Comparison of ENCODE assay signal across 8 mouse cellular contexts in the genomic region with DNA sequence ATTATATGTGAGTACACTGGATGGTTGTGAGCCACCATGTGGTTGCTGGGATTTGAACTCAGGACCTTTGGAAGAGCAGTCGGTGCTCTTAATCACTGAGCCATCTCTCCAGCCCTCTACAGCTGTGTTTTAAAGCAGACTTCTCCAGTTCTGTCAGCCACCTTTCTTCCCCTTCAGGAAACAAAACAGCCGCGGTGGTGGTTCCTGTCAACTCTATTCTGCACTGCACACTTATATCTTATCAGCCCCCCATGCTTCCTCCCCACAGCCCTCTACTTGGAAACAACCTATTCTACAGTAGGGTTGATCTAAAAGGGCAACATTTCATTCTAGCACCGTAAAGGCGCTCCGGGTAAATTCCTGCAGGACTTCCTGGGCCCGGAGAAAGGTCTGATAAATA. TPM values are rescaled to one million over a fixed set of nuclear protein-coding genes. Genes with fewer than 3 reads are reported as not detected.
DNase-seq lines count a peak whose midpoint lies in the region; ATAC-seq and TF ChIP-seq lines count a peak whose summit lies in the region.

No protein-coding gene starts in this region.

- H3K36me3 ChIP-seq in kidney, postnatal 0 days (ENCODE audit: insufficient read depth, low read length): no peaks in the 10 kb centered on the region
- no peaks in the 10 kb centered on the region for H3K36me3 ChIP-seq in embryonic facial prominence, embryonic 12.5 days
- no peaks in the 10 kb centered on the region for H3K36me3 ChIP-seq in intestine, postnatal 0 days (ENCODE audit: control insufficient read depth, insufficient read depth)
- no peaks in the 10 kb centered on the region for H3K36me3 ChIP-seq in neural tube, embryonic 12.5 days

- DNase-seq in kidney, postnatal 0 days (ENCODE audit: low spot score): no peak
- DNase-seq in kidney, adult 9 months: no peak
- no peak for DNase-seq in left cerebral cortex, postnatal 14 days (ENCODE audit: low spot score in 2 of 2)
- DNase-seq in adrenal gland, postnatal 4 days (ENCODE audit: low spot score in 2 of 2): no peak
- no peak for DNase-seq in left cerebral cortex, adult 8-10 months (ENCODE audit: low spot score in 2 of 2)

- no peak for TF ChIP-seq CTCF in kidney, postnatal 0 days (IDR thresholded peaks at IDR 0.05; ENCODE audit: low read depth)
- no peak for TF ChIP-seq CTCF in intestine, postnatal 0 days (IDR thresholded peaks at IDR 0.05; ENCODE audit: low read depth)

- no peaks in the 10 kb centered on the region for H3K9me3 ChIP-seq in kidney, postnatal 0 days (replicated peaks; ENCODE audit: low read length)
- H3K9me3 ChIP-seq in embryonic facial prominence, embryonic 12.5 days: 0 out of 2 replicates have a peak, but pooled peaks cover 4% of the 10 kb centered on the region
- H3K9me3 ChIP-seq in intestine, postnatal 0 days (ENCODE audit: control insufficient read depth): no peaks in the 10 kb centered on the region
- no peaks in the 10 kb centered on the region for H3K9me3 ChIP-seq in neural tube, embryonic 12.5 days

- peak overlapping the region; percentile 67 for H3K4me2 ChIP-seq in kidney, postnatal 0 days (ENCODE audit: low read length)
- H3K4me2 ChIP-seq in embryonic facial prominence, embryonic 12.5 days (replicated peaks): peak overlapping the region; percentile 53
- H3K4me2 ChIP-seq in intestine, postnatal 0 days (replicated peaks; ENCODE audit: low read depth): peak overlapping the region; percentile 60
- H3K4me2 ChIP-seq in neural tube, embryonic 12.5 days (replicated peaks): peak overlapping the region; percentile 62

- no peaks in the 10 kb centered on the region for H3K4me1 ChIP-seq in kidney, postnatal 0 days (replicated peaks; ENCODE audit: insufficient read depth, low read length)
- no peaks in the 10 kb centered on the region for H3K4me1 ChIP-seq in embryonic facial prominence, embryonic 12.5 days
- no peaks in the 10 kb centered on the region for H3K4me1 ChIP-seq in intestine, postnatal 0 days (replicated peaks; ENCODE audit: control insufficient read depth, insufficient read depth, low read length)
- H3K4me1 ChIP-seq in neural tube, embryonic 12.5 days: no peaks in the 10 kb centered on the region

- H3K4me3 ChIP-seq in kidney, postnatal 0 days (replicated peaks; ENCODE audit: low read depth, low read length): peak overlapping the region; percentile 59
- H3K4me3 ChIP-seq in embryonic facial prominence, embryonic 12.5 days: peak overlapping the region; percentile 55
- peak overlapping the region; percentile 51 for H3K4me3 ChIP-seq in intestine, postnatal 0 days (ENCODE audit: low read depth, low read length)
- H3K4me3 ChIP-seq in neural tube, embryonic 12.5 days: peak overlapping the region; percentile 48; the same call in 1 of the 2 replicates

- H3K27me3 ChIP-seq in kidney, postnatal 0 days (ENCODE audit: insufficient read depth, low read length): no peaks in the 10 kb centered on the region
- no peaks in the 10 kb centered on the region for H3K27me3 ChIP-seq in embryonic facial prominence, embryonic 12.5 days
- H3K27me3 ChIP-seq in intestine, postnatal 0 days (replicated peaks; ENCODE audit: control insufficient read depth, insufficient read depth, low read length): no peaks in the 10 kb centered on the region
- peaks cover 5% of the 10 kb centered on the region; the same call in 1 of the 2 replicates for H3K27me3 ChIP-seq in neural tube, embryonic 12.5 days (replicated peaks)

- 57% methylated on average over 7 of the region's 7 CpGs for WGBS in kidney, postnatal 0 days
- WGBS in embryonic facial prominence, embryonic 12.5 days: 65% methylated on average over 7 of the region's 7 CpGs
- 45% methylated on average over 7 of the region's 7 CpGs for WGBS in intestine, postnatal 0 days
- 68% methylated on average over 7 of the region's 7 CpGs for WGBS in neural tube, embryonic 12.5 days

- ATAC-seq in kidney, postnatal 0 days (replicated peaks; ENCODE audit: low FRiP score, low read depth): no peak
- ATAC-seq in embryonic facial prominence, embryonic 12.5 days (ENCODE audit: insufficient number of reproducible peaks, insufficient read depth, low FRiP score, low TSS enrichment): no peak
- no peak for ATAC-seq in intestine, postnatal 0 days
- ATAC-seq in neural tube, embryonic 12.5 days (ENCODE audit: low FRiP score, low read depth): no peak

- peak overlapping the region; percentile 63; the same call in 1 of the 2 replicates for H3K27ac ChIP-seq in kidney, postnatal 0 days
- no peak overlapping the region for H3K27ac ChIP-seq in embryonic facial prominence, embryonic 12.5 days
- H3K27ac ChIP-seq in intestine, postnatal 0 days (ENCODE audit: low read depth, low read length): 0 out of 2 replicates have a peak overlapping the region, but pooled peaks have one; percentile 10
- no peak overlapping the region for H3K27ac ChIP-seq in neural tube, embryonic 12.5 days

- intact Hi-C loops in left cerebral cortex, postnatal 14 days (cut with DNase I): no loop called here

- no peak overlapping the region for H3K9ac ChIP-seq in kidney, postnatal 0 days (ENCODE audit: low read depth, low read length)
- no peak overlapping the region for H3K9ac ChIP-seq in embryonic facial prominence, embryonic 12.5 days
- H3K9ac ChIP-seq in intestine, postnatal 0 days (ENCODE audit: low read depth, low read length): peak overlapping the region; percentile 46; the same call in 1 of the 2 replicates
- no peak overlapping the region for H3K9ac ChIP-seq in neural tube, embryonic 12.5 days

RNA-seq across cellular contexts. Expression of a gene that starts 0.7 kb away (rescaled TPM):
- 1.0 and 1.1 TPM in 2 replicates for polyA plus RNA-seq in kidney, postnatal 0 days (2015; fragmentation: Nextera tagmentation; extraction: Ambion mirVana)
- 0.59 and 1.2 TPM in 2 replicates for polyA plus RNA-seq in embryonic facial prominence, embryonic 12.5 days (2016; fragmentation: Nextera tagmentation; extraction: Ambion mirVana)
- 0.77 and 1.3 TPM in 2 replicates for polyA plus RNA-seq in intestine, postnatal 0 days (2015; fragmentation: Nextera tagmentation; extraction: Ambion mirVana)
- 1.2 and 2.0 TPM in 2 replicates for polyA plus RNA-seq in neural tube, embryonic 12.5 days (2016; fragmentation: Nextera tagmentation; extraction: Ambion mirVana)
- 1 to 10 TPM in 1 of 2 experiments, under 1 TPM in 1; 0.95 to 1.2 TPM for total RNA-seq in left cerebral cortex, postnatal 14 days (2021)
- 1 to 10 TPM; 3.2 to 4.5 TPM for total RNA-seq in adrenal gland, postnatal 4 days (2021)
- total RNA-seq in left cerebral cortex, adult 8-10 months (2022): 1 to 10 TPM; 1.5 to 2.7 (median 2.1) TPM

RNA-seq across cellular contexts. Expression of a gene that starts 14.2 kb away (rescaled TPM):
- 48.9 and 50.6 TPM in 2 replicates for polyA plus RNA-seq in kidney, postnatal 0 days (2015; fragmentation: Nextera tagmentation; extraction: Ambion mirVana)
- polyA plus RNA-seq in embryonic facial prominence, embryonic 12.5 days (2016; fragmentation: Nextera tagmentation; extraction: Ambion mirVana): 56.2 and 59.6 TPM in 2 replicates
- polyA plus RNA-seq in intestine, postnatal 0 days (2015; fragmentation: Nextera tagmentation; extraction: Ambion mirVana): 28.2 and 30.2 TPM in 2 replicates
- 51.9 and 54.9 TPM in 2 replicates for polyA plus RNA-seq in neural tube, embryonic 12.5 days (2016; fragmentation: Nextera tagmentation; extraction: Ambion mirVana)
- total RNA-seq in left cerebral cortex, postnatal 14 days (2021): 10 to 100 TPM; 39.9 to 42.4 TPM
- total RNA-seq in adrenal gland, postnatal 4 days (2021): 10 to 100 TPM; 52.0 to 58.2 TPM
- 10 to 100 TPM; 40.5 to 43.0 (median 41.7) TPM for total RNA-seq in left cerebral cortex, adult 8-10 months (2022)

RNA-seq across cellular contexts. Expression of a gene that starts 14.2 kb away (rescaled TPM):
- polyA plus RNA-seq in kidney, postnatal 0 days (2015; fragmentation: Nextera tagmentation; extraction: Ambion mirVana): 2.1 and 2.9 TPM in 2 replicates
- 3.7 and 4.0 TPM in 2 replicates for polyA plus RNA-seq in embryonic facial prominence, embryonic 12.5 days (2016; fragmentation: Nextera tagmentation; extraction: Ambion mirVana)
- polyA plus RNA-seq in intestine, postnatal 0 days (2015; fragmentation: Nextera tagmentation; extraction: Ambion mirVana): 6.5 and 7.4 TPM in 2 replicates
- 4.9 and 5.0 TPM in 2 replicates for polyA plus RNA-seq in neural tube, embryonic 12.5 days (2016; fragmentation: Nextera tagmentation; extraction: Ambion mirVana)
- 1 to 10 TPM; 6.6 to 6.7 TPM for total RNA-seq in left cerebral cortex, postnatal 14 days (2021)
- 1 to 10 TPM; 5.0 to 5.1 TPM for total RNA-seq in adrenal gland, postnatal 4 days (2021)
- 1 to 10 TPM; 5.9 to 6.8 (median 6.6) TPM for total RNA-seq in left cerebral cortex, adult 8-10 months (2022)

RNA-seq across cellular contexts. Expression of a gene that starts 14.2 kb away (rescaled TPM):
- polyA plus RNA-seq in kidney, postnatal 0 days (2015; fragmentation: Nextera tagmentation; extraction: Ambion mirVana): 165 and 188 TPM in 2 replicates
- 54.2 and 56.0 TPM in 2 replicates for polyA plus RNA-seq in embryonic facial prominence, embryonic 12.5 days (2016; fragmentation: Nextera tagmentation; extraction: Ambion mirVana)
- 526 and 531 TPM in 2 replicates for polyA plus RNA-seq in intestine, postnatal 0 days (2015; fragmentation: Nextera tagmentation; extraction: Ambion mirVana)
- polyA plus RNA-seq in neural tube, embryonic 12.5 days (2016; fragmentation: Nextera tagmentation; extraction: Ambion mirVana): 43.1 and 47.5 TPM in 2 replicates
- 10 to 100 TPM; 18.7 to 22.0 TPM for total RNA-seq in left cerebral cortex, postnatal 14 days (2021)
- 10 to 100 TPM; 50.5 to 52.1 TPM for total RNA-seq in adrenal gland, postnatal 4 days (2021)
- total RNA-seq in left cerebral cortex, adult 8-10 months (2022): 10 to 100 TPM; 19.7 to 26.3 (median 25.2) TPM

RNA-seq across cellular contexts. Expression of a gene that starts 22.6 kb away (rescaled TPM):
- 4.9 and 5.7 TPM in 2 replicates for polyA plus RNA-seq in kidney, postnatal 0 days (2015; fragmentation: Nextera tagmentation; extraction: Ambion mirVana)
- 14.5 and 14.9 TPM in 2 replicates for polyA plus RNA-seq in embryonic facial prominence, embryonic 12.5 days (2016; fragmentation: Nextera tagmentation; extraction: Ambion mirVana)
- polyA plus RNA-seq in intestine, postnatal 0 days (2015; fragmentation: Nextera tagmentation; extraction: Ambion mirVana): 11.7 and 12.9 TPM in 2 replicates
- polyA plus RNA-seq in neural tube, embryonic 12.5 days (2016; fragmentation: Nextera tagmentation; extraction: Ambion mirVana): 17.6 and 22.1 TPM in 2 replicates
- total RNA-seq in left cerebral cortex, postnatal 14 days (2021): 10 to 100 TPM; 19.3 to 19.6 TPM
- 10 to 100 TPM; 20.1 to 22.9 TPM for total RNA-seq in adrenal gland, postnatal 4 days (2021)
- total RNA-seq in left cerebral cortex, adult 8-10 months (2022): 10 to 100 TPM; 17.2 to 24.6 (median 21.3) TPM

Comparison
In these comparisons a context has a peak if more than half of its experiments do, and no peak if none do; other contexts are left out.
1. H3K27ac ChIP-seq: peak in kidney, postnatal 0 days (single experiment) and intestine, postnatal 0 days (single experiment); none in embryonic facial prominence, embryonic 12.5 days (single experiment) and neural tube, embryonic 12.5 days (single experiment).
2. Peak in every context shown above with its lines, with median percentiles within 50 percentile points of each other: H3K4me2 ChIP-seq and H3K4me3 ChIP-seq.